Mouse (Mus musculus): ENCODE measurements around the gene Gm20388. TPM values are rescaled to one million over a fixed set of nuclear protein-coding genes. Genes with fewer than 3 reads are reported as not detected.

Gm20388 gene
- polyA plus RNA-seq, 1 experiment = 59.3 TPM

- DNase-seq (ENCODE audit: low read depth) = no peak
- TF ChIP-seq CTCF (IDR thresholded peaks at IDR 0.05; ENCODE audit: borderline replicate concordance, extremely low read depth, insufficient read depth, insufficient read length) (no peak), POLR2A (IDR thresholded peaks at IDR 0.05; ENCODE audit: borderline replicate concordance, extremely low read depth, insufficient read depth, insufficient read length, poor library complexity, severe bottlenecking) (no peak)
These were observed 1534.4 kb downstream of the Gm20388 start for GRCm38 (mm10) chr8:121445027-121445471.

- no peak for TF ChIP-seq POLR2A (IDR thresholded peaks at IDR 0.05; ENCODE audit: borderline replicate concordance, extremely low read depth, insufficient read depth, insufficient read length, poor library complexity, severe bottlenecking)
- TF ChIP-seq CTCF (IDR thresholded peaks at IDR 0.05; ENCODE audit: borderline replicate concordance, extremely low read depth, insufficient read depth, insufficient read length) = no peak
- no peak for DNase-seq (ENCODE audit: low read depth)
These were observed 1535.5 kb downstream of the Gm20388 start for GRCm38 (mm10) chr8:121446133-121446532.

- DNase-seq (ENCODE audit: low read depth) = no peak
- TF ChIP-seq POLR2A (IDR thresholded peaks at IDR 0.05; ENCODE audit: borderline replicate concordance, extremely low read depth, insufficient read depth, insufficient read length, poor library complexity, severe bottlenecking) (no peak), CTCF (IDR thresholded peaks at IDR 0.05; ENCODE audit: borderline replicate concordance, extremely low read depth, insufficient read depth, insufficient read length) (no peak)
These were observed 1536.2 kb downstream of the Gm20388 start for GRCm38 (mm10) chr8:121446862-121447261.

- TF ChIP-seq POLR2A (IDR thresholded peaks at IDR 0.05; ENCODE audit: borderline replicate concordance, extremely low read depth, insufficient read depth, insufficient read length, poor library complexity, severe bottlenecking) (no peak), CTCF (IDR thresholded peaks at IDR 0.05; ENCODE audit: borderline replicate concordance, extremely low read depth, insufficient read depth, insufficient read length) (no peak)
- no peak for DNase-seq (ENCODE audit: low read depth)
These were observed 1539.6 kb downstream of the Gm20388 start for GRCm38 (mm10) chr8:121450211-121450610.

GRCm38 (mm10) chr8:121451404-121452076, 1540.9 kb downstream of the Gm20388 start:
- TF ChIP-seq CTCF (IDR thresholded peaks at IDR 0.05; ENCODE audit: borderline replicate concordance, extremely low read depth, insufficient read depth, insufficient read length) = no peak
- TF ChIP-seq POLR2A (IDR thresholded peaks at IDR 0.05; ENCODE audit: borderline replicate concordance, extremely low read depth, insufficient read depth, insufficient read length, poor library complexity, severe bottlenecking) = no peak
- no peak for DNase-seq (ENCODE audit: low read depth)

GRCm38 (mm10) chr8:121454737-121455136, 1544.1 kb downstream of the Gm20388 start:
- no peak for TF ChIP-seq CTCF (IDR thresholded peaks at IDR 0.05; ENCODE audit: borderline replicate concordance, extremely low read depth, insufficient read depth, insufficient read length)
- no peak for TF ChIP-seq POLR2A (IDR thresholded peaks at IDR 0.05; ENCODE audit: borderline replicate concordance, extremely low read depth, insufficient read depth, insufficient read length, poor library complexity, severe bottlenecking)
- no peak for DNase-seq (ENCODE audit: low read depth)

- TF ChIP-seq CTCF (IDR thresholded peaks at IDR 0.05; ENCODE audit: borderline replicate concordance, extremely low read depth, insufficient read depth, insufficient read length) = no peak
- TF ChIP-seq POLR2A (IDR thresholded peaks at IDR 0.05; ENCODE audit: borderline replicate concordance, extremely low read depth, insufficient read depth, insufficient read length, poor library complexity, severe bottlenecking) = no peak
- DNase-seq (ENCODE audit: low read depth) = no peak
These were observed 1550.6 kb downstream of the Gm20388 start for GRCm38 (mm10) chr8:121461192-121461591.

- no peak for TF ChIP-seq POLR2A (IDR thresholded peaks at IDR 0.05; ENCODE audit: borderline replicate concordance, extremely low read depth, insufficient read depth, insufficient read length, poor library complexity, severe bottlenecking)
- TF ChIP-seq CTCF (IDR thresholded peaks at IDR 0.05; ENCODE audit: borderline replicate concordance, extremely low read depth, insufficient read depth, insufficient read length) = no peak
- DNase-seq (ENCODE audit: low read depth) = no peak
These were observed 1551.5 kb downstream of the Gm20388 start for GRCm38 (mm10) chr8:121462092-121462491.

GRCm38 (mm10) chr8:121468083-121469071, 1557.7 kb downstream of the Gm20388 start:
- TF ChIP-seq POLR2A (IDR thresholded peaks at IDR 0.05; ENCODE audit: borderline replicate concordance, extremely low read depth, insufficient read depth, insufficient read length, poor library complexity, severe bottlenecking) = no peak
- TF ChIP-seq CTCF (IDR thresholded peaks at IDR 0.05; ENCODE audit: borderline replicate concordance, extremely low read depth, insufficient read depth, insufficient read length) = no peak
- DNase-seq (ENCODE audit: low read depth) = no peak

GRCm38 (mm10) chr8:121474161-121474897, 1563.7 kb downstream of the Gm20388 start:
- DNase-seq (ENCODE audit: low read depth) = peak; percentile 35
- TF ChIP-seq CTCF (IDR thresholded peaks at IDR 0.05; ENCODE audit: borderline replicate concordance, extremely low read depth, insufficient read depth, insufficient read length) (no peak), POLR2A (IDR thresholded peaks at IDR 0.05; ENCODE audit: borderline replicate concordance, extremely low read depth, insufficient read depth, insufficient read length, poor library complexity, severe bottlenecking) (no peak)

- no peak for DNase-seq (ENCODE audit: low read depth)
- no peak for TF ChIP-seq POLR2A (IDR thresholded peaks at IDR 0.05; ENCODE audit: borderline replicate concordance, extremely low read depth, insufficient read depth, insufficient read length, poor library complexity, severe bottlenecking)
- no peak for TF ChIP-seq CTCF (IDR thresholded peaks at IDR 0.05; ENCODE audit: borderline replicate concordance, extremely low read depth, insufficient read depth, insufficient read length)
These were observed 1564.2 kb downstream of the Gm20388 start for GRCm38 (mm10) chr8:121474898-121475284.

All from brain, embryonic 14.5 days (tissue).